Mouse (Mus musculus): ENCODE results near the gene Ltbp2.

GRCm38 (mm10) chr12:84847882-84848281, 28.4 kb downstream of the Ltbp2 start:
- TF ChIP-seq CTCF (conservative IDR thresholded peaks at IDR 0.05; ENCODE audit: insufficient read depth, insufficient read length, low read depth, low read length), result no peak
- TF ChIP-seq POLR2A (IDR thresholded peaks at IDR 0.05; ENCODE audit: low read depth, low read length), result no peak
